Mouse (Mus musculus): ENCODE results near the gene Mgat3.

Mgat3 gene

GRCm38 (mm10) chr15:80225208-80225607, 51.7 kb downstream of the Mgat3 start:
- DNase-seq (ENCODE audit: low spot score in 2 of 2): peak; percentile 84 to 96

- DNase-seq (ENCODE audit: low spot score in 2 of 2): peak; percentile 75 to 89
These were observed 52.3 kb downstream of the Mgat3 start for GRCm38 (mm10) chr15:80225796-80226195.

DNA sequence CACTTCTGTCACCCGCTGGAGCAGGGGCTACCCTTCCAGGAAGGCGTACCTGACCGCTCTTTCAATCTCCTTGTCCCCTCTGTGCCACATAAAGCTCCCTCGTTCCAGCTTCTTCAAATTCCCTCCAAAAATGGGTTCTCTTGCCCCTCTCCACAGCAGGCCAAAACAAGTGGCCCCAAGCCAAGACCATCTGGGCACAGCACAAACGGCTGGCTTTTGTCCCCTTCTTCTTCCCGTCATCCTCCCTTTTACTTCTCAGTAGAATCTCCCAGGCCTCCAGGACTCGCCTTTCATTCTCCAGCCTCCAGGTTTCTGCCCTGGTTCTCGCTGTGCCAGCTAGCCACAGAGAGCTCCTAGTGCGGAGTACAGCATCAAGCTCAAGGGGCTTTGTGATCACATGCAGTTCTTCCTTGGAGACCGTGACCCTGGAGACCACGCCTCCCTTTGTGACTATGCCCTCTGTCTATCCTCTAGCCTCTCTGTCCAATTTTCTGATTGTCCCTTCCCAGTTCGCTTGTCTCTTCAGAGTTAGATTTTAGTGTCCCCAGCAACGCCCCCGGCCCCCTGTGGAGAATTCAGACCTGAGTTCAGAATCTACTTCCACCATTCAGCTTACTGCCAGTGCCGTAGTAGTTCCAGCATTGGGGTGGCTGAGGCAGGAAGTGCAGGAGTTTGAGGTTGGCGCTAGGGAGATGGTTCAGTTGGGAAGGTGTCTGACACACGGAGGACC, 54.7 kb downstream of the Mgat3 start:
- no peak for DNase-seq (ENCODE audit: low spot score in 2 of 2)

GRCm38 (mm10) chr15:80232331-80232730, 58.8 kb downstream of the Mgat3 start:
- DNase-seq (ENCODE audit: low spot score in 2 of 2): no peak

DNA sequence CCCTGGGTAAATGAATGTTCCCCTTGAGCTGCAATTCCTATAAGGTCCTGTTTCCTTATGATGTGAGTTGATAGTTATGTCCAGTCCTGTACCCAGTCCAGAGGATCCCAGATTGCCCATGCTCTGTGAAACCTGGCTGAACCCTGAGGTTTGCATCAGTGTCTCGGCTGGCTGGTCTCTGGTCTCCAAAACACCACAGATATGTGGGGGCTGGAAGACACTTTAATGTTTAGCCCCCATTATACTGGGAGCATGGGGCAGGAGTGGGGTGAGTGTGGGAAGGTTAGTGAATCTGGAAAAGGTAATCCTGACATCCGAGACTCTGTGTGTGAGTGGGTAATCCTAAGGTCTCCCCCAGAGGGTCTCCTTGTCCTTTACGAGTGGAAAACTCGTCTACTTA, 59.5 kb downstream of the Mgat3 start:
- DNase-seq (ENCODE audit: low spot score in 2 of 2): no peak

DNA sequence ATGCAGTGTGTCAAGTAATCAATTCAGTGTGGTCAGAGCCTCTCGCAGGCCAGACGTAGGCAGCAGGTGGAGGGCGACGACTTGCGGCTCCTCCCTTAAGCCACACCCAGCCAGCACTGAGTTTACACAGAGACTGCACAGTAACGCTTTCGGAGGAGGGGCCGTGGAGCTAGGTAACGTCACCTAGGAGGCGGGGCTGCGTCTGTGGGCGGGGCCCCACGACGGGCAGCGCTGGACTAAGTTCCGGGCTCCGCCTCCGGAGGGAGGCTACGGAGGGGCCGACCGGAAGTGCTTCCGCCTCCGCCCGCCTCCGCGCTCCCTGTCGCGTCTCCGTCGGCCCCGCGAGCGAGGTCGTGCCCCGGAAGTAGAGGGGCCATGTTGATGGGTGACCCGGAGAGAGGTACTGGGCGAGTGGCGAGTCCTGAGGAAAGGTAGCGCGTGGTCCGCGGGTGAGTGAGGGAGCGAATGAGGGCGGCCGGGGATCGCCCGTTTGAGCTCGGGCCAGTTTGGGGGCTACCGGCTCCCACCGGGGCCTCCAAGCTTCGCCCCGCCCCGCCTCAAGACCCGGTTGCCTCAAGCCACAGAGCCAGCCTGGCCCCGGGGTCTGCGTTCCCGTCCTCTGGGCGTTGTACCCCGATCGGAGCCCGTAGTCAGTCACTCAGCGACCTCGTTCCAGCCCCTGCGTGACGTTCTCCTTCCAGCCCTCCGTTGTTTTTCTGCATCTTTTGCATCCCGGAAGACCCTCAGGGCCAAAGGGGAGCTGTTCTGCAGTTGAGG, 60.4 kb downstream of the Mgat3 start, which contains the start of gene Mief1:
Gene Mief1, plus strand, starts transcription at position 286 of the 777 bp plus-strand sequence.
- peak; percentile 99 for DNase-seq (ENCODE audit: low spot score in 2 of 2)

DNA sequence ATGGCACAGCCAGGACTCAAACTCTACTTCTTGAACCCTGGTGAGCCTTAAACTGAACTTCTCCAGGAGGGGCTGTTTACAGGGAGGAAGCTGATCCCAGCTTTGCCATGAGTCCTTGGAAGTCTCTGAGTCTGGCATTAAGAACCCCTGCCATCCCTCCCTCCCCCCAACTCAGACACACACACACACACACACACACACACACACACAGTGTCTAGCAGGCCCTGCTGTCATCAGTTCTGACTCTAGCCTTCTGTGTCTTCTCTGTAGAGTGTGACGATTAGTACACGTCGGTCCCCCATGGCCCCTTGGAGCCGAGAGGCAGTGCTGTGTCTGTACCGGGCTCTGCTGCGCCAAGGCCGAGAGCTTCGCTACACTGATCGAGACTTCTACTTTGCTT, 62.0 kb downstream of the Mgat3 start, which contains the start of gene AC140267.1:
Gene AC140267.1, plus strand, starts transcription at position 301 of the 400 bp plus-strand sequence.
- no peak for DNase-seq (ENCODE audit: low spot score in 2 of 2)

DNA sequence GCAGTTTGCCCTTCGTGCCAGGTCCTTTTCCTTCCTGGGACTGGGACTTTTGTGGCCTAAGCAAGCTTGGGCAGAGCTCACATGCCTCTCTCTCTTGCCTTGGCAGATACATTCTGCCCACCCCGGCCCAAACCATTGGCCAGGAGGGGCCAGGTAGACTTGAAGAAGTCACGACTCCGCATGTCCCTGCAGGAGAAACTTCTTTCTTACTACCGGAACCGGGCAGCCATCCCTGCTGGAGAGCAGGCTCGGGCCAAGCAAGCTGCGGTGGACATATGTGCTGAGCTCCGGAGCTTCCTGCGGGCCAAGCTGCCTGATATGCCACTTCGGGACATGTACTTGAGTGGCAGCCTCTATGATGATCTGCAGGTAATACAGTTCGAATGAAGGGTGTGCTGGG, 74.6 kb downstream of the Mgat3 start:
- no peak for DNase-seq (ENCODE audit: low spot score in 2 of 2)

DNA sequence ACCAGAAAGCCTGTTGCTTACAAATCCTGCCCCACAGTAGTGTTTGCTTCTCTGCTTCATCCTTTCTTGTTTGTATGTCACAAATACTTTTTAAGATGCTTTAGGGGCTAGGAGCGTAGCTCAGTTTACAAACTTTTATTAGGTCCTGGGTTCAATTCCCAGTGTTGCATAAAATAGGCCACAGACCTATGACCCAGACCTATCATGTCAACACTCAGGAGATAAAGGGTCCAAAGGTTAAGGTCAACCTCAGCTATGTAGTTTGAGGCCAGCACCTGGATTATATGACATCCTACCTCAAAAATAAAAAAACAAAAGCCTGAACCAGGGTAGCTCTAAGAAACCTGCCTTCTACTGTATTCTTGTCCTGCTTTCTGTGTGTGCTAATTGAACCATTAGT, 75.1 kb downstream of the Mgat3 start:
- DNase-seq (ENCODE audit: low spot score in 2 of 2): no peak

- DNase-seq (ENCODE audit: low spot score in 2 of 2): no peak
These were observed 76.2 kb downstream of the Mgat3 start for GRCm38 (mm10) chr15:80249672-80250071.

GRCm38 (mm10) chr15:80250586-80250985, 77.1 kb downstream of the Mgat3 start:
- DNase-seq (ENCODE audit: low spot score in 2 of 2): no peak

GRCm38 (mm10) chr15:80253530-80253929, 80.0 kb downstream of the Mgat3 start:
- DNase-seq (ENCODE audit: low spot score in 2 of 2): no peak

DNA sequence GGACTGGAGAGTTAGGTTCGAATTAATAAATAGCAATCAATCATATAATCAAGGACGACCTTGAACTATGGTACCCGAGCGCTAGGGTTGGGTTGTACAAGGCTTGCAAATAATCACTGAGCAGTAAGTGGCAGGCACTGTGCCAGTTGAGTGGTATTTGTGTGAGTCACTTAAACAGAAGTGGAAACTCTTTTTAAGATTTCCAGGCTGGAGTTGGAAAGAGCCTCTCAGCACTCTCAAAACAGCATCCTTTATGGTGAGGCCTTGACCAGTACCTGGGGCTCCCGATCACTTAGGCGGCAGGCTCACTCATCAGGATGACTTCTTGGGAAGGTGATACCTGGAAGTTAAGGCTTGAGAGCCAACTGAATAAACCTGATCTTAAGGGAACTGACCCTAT, 80.7 kb downstream of the Mgat3 start:
- no peak for DNase-seq (ENCODE audit: low spot score in 2 of 2)

- DNase-seq (ENCODE audit: low spot score in 2 of 2): peak; percentile 95 to 97
These were observed 81.5 kb downstream of the Mgat3 start, which contains the start of gene Atf4 for GRCm38 (mm10) chr15:80254847-80255645. Gene Atf4, plus strand, starts transcription at chr15:80255184.

DNA sequence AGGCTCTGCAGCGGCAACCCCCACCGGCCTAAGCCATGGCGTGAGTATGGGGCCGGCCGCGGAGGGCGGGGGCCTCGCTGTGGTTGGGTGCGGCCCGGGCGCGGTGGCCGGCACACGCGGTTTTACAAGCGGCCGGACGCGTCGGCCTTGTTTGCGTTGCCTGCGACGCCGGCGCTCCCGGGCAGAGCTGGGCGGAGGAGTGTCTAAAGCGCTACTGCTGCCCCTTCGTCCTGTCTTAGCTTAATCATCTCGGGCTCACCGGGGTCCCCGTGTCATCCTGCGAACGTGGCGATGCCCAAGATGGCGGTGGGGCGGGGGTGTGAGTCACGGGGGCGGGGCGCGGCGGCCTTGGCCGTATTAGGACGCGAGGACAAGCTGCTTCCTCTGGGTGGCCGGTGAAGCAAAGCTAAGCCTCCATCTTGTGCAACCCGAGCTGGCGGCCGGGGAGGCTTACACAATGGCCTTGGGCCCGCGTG, 82.2 kb downstream of the Mgat3 start:
- DNase-seq (ENCODE audit: low spot score in 2 of 2): peak; percentile 86 to 93

DNA sequence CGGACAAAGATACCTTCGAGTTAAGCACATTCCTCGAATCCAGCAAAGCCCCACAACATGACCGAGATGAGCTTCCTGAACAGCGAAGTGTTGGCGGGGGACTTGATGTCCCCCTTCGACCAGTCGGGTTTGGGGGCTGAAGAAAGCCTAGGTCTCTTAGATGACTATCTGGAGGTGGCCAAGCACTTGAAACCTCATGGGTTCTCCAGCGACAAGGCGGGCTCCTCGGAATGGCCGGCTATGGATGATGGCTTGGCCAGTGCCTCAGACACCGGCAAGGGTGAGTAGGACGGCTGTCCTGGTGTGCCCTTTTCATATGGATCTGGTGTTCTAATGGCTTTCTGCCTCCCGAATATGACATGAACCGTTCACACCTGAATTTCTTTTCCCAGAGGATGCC, 82.7 kb downstream of the Mgat3 start:
- DNase-seq (ENCODE audit: low spot score in 2 of 2): peak in 1 of 2 experiments; percentile 71

DNA sequence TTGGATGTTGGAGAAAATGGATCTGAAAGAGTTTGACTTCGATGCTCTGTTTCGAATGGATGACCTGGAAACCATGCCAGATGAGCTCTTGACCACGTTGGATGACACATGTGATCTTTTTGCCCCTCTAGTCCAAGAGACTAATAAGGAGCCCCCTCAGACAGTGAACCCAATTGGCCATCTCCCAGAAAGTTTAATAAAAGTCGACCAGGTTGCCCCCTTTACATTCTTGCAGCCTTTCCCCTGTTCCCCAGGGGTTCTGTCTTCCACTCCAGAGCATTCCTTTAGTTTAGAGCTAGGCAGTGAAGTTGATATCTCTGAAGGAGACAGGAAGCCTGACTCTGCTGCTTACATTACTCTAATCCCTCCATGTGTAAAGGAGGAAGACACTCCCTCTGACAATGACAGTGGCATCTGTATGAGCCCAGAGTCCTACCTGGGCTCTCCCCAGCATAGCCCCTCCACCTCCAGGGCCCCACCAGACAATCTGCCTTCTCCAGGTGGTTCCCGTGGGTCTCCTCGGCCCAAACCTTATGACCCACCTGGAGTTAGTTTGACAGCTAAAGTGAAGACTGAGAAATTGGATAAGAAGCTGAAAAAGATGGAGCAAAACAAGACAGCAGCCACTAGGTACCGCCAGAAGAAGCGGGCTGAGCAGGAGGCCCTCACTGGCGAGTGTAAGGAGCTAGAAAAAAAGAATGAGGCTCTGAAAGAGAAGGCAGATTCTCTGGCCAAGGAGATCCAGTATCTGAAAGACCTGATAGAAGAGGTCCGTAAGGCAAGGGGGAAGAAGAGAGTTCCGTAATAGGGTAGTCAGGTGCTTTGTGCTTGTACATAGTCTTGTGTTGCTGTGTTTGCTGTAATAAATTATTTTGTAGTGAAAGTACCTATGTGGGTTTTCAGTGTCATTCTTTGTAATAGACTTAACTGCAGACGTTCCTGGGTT, 83.4 kb downstream of the Mgat3 start:
- peak in 1 of 2 experiments; percentile 67 for DNase-seq (ENCODE audit: low spot score in 2 of 2)

DNA sequence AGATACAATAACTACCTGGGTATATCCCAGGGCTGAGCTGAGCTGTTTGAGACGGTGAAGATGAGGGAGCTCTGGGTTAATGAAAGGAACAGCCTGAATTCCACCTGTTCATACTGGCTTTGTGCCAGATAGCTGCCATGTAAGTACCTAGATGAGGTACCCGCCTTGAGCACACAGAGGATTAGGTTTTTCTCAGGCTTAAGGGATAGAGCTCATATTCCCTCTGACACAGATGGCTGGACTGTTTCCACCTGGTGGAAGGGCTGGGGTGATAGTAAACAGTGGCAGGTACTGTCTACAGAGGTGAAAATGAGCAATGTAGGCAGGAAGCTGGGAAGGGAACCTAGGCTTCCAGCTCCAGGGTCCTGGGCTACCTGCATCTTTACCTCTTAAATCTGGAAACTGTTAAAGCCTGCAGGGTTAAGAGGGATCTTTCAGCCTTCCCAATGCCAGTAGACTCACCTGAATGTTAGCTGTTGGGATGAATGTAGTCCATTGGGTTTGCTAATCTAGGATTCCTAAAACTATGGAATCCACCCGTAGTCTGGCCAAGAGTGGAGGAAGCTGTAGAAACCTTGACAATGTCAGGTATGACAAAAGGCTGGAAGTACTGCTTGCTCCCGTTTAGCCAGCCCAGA, 84.2 kb downstream of the Mgat3 start:
- no peak for DNase-seq (ENCODE audit: low spot score in 2 of 2)

DNA sequence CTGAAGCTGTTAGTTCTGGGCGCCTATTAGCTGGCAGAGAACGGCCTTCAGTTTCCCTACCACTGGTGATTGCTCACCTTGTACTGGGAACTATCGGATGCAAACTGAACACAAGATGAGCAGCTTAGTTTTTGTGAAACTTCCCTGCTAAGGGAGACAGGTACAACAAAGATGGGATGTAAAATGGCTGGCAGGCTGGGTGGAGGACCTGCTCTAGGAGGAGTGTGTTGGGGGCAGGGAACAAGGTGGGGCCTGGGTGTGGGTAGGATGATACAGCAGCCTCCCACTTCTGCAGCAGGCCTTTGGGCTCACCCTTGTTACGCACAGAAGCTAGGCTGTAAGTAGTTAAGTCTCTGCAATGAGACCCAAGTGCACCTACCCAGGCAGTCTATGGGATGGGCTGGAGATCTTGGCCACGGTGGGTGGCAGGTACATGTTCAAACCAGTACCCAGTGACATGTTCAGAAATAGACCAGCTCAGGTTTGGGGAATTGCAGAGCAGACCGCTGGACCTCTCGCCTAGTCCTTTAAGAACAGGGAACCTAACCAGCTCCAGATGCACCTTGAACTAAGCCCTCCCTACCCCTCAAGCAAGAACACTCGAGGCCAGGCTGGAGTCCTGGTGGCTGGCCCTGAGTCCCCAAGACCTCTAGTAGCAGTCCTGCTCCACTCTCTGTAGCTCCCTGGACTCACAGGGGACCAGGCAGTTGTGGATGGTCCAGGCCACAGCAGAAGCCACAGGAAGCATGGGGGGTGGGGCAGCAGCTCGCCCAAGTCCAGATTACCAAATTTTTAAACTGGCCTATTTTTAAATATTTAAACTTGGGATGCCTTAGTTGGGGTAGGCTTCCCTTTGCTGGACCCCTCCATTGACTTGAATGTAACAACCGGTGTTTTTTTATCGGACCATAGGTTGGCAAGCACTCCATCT, 85.0 kb downstream of the Mgat3 start:
- DNase-seq (ENCODE audit: low spot score in 2 of 2): peak; percentile 71 to 81
